Mouse (Mus musculus) G1E-ER4 (cell line): ENCODE results near the gene H2-Eb2. TPM values are rescaled to one million over a fixed set of nuclear protein-coding genes. Genes with fewer than 3 reads are reported as not detected.

ENCODE experiments used
- GATA1 ChIP-seq: IDR thresholded peaks from one replicate; pipeline ENCODE4 v1.8.0; 2012; ENCODE audit warnings: low read length, inconsistent platforms
- polyA plus RNA-seq: library from polyadenylated mRNA; stranded (reverse); fragments of >175 nt; gene quantifications from 2 replicates; pipeline ENCODE4 v1.2.3, GENCODE M21; 2012

Gene H2-Eb2
- polyA plus RNA-seq, 1 experiment, result not detected

DNA sequence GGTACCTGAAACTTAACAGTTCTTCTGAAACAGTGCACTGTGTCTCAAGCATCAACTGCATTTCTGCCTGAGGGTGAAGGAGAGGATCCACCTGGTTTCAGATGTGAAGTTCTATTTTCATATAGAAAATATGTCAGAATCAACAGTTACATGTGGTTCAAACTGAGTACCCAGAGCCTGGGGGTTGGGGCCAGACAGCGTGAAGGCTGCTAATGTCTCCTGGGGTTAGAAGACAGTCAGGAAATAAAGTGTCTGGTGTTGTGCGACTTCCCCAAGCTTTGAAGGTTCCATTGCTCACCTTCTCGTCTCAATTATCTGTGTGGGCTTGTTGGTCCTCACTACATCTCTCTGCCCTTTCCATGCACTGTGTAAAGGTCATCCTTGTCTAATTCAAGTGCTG is 908 bp downstream of the H2-Eb2 start:
- TF ChIP-seq GATA1, result no peak

DNA sequence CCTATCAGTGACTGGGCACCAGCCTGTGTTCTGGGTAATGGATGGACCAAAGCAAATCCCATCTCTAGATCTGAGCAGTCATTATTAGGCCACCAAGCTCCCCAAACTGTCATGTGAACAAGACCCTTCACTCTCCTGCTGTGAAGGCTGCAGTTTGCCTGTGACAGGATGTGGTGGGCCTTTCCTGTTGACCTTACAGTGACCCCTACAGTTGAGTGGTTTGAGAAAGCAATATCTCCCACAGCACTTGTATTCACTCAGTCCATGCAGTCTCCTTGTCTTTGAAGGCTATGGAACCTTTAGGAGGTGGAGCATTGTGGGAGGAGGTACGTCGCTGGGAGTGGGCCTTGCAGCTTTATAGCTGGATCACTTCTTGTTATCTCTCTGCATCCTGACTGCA is 4.3 kb downstream of the H2-Eb2 start:
- no peak for TF ChIP-seq GATA1

DNA sequence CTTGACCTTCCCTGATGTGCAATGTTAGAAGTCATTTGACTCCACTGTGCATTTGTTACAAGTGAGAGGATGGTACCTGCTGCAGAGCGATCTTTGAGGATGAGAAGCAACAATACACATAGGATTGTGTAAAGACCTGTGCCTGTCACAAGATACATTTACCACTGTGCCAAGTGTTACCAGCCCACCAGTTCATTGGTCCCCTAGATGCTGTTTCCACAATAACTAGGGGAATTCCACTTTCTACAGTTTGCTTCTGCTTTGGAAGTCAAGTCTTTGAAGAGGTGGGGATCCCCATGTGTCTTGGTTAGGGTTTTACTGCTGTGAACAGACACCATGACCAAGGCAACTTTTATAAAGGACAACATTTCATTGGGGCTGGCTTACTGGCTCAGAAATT is 5.7 kb downstream of the H2-Eb2 start:
- no peak for TF ChIP-seq GATA1

DNA sequence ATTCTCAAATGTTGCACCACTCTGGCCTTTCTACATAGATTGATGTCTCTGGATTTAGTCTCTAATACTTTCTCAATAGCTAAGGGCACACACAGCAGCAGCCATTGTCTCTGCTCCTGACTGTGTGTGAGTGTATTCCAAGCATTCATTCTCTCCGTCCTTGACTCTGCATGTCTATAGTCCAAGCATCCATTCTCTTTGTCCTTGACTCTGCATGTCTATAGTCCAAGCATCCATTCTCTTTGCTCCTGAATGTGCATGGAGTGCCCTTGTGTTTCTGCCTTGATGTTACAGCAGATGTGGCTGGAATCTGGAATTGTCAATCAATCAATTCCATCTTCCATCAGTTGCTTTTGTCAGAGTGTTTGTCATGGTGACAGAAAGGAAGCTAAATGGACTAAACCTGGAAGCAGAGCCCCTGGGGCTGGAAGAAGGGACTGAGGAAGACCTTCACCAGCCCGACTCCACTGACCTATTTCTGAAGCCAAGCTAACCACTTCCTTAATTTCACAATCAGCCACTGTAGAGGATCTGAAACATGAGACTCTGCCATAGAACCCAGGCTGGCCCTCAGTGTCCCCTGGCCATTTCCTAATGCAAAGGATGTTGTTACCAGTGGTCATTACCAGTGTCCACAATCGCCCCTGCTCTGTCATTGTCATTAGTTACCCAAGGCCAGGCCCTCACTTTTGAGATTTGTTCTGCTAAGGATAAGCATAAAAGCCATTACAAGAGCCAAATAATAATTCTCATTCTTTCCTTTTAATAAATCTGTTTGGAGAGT is 15.3 kb downstream of the H2-Eb2 start:
- TF ChIP-seq GATA1, result no peak

- TF ChIP-seq GATA1, result no peak
Observed at GRCm38 (mm10) chr17:34344882-34345281, 19.4 kb downstream of the H2-Eb2 start.

DNA sequence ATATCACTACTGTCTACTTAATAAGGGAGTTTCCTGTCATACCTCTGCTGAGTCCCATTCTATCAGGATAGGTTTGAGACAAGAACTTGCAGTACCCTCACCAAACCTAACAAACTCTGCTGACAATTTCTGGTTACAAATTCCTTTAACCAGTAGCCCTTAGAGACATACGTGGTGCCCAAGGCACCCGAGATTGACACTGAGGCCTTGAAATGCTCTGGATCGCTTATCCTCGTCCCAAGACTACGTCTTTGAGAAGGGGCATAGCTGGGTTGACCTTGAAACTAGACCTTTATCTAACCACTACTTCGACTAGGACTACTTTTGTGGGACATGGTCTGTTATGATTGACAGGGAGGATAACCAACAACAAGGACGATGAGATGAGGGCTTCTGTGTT is 20.0 kb downstream of the H2-Eb2 start:
- TF ChIP-seq GATA1, result no peak

- no peak for TF ChIP-seq GATA1
Observed at GRCm38 (mm10) chr17:34346041-34346440, 20.6 kb downstream of the H2-Eb2 start.

- no peak for TF ChIP-seq GATA1
Observed at GRCm38 (mm10) chr17:34347606-34348308, 22.3 kb downstream of the H2-Eb2 start.

GRCm38 (mm10) chr17:34349429-34349828 is 24.0 kb downstream of the H2-Eb2 start:
- TF ChIP-seq GATA1, result no peak

GRCm38 (mm10) chr17:34354539-34354938 is 29.1 kb downstream of the H2-Eb2 start, which contains the start of gene Btnl2:
Btnl2 (plus strand) TSS chr17:34354822.
- TF ChIP-seq GATA1, result no peak

DNA sequence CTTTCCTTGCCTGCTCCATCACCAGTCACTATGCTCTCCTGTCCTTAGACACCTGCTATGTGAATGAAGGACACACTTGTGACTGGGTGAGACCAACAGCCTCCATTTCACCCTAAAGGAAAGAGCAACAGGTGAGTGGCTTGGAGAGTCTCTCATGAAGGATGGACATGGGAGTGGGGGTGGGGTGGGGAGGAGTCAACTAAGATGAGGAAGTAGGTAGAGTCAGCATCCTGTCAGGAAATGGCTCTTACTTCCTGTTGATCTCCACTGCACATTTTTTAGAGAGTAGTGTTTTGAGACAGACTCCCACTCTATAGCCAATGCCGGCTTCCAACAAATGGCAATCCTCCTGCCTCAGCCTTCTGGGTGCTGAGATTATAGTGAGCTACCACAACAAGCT is 29.5 kb downstream of the H2-Eb2 start:
- no peak for TF ChIP-seq GATA1

DNA sequence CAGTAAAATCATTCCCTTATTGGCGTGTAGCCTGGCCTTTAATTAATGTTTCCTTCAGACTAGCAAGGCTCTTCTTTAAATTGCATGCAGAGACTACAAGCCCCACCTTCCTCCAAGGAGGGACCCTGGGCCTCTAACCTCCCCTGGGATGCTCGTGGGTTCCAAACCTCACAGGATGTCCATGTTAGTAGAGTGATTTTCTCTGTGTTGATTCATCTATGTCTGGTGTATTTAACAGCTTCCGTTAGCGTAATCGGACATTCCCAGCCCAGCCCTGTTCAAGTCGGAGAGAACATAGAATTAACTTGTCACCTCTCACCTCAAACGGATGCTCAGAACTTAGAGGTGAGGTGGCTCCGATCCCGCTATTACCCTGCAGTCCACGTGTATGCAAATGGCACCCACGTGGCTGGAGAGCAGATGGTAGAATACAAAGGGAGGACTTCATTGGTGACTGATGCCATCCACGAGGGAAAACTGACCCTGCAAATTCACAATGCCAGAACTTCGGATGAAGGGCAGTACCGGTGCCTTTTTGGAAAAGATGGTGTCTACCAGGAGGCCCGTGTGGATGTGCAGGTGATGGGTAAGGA is 37.6 kb downstream of the H2-Eb2 start:
- TF ChIP-seq GATA1, result no peak

DNA sequence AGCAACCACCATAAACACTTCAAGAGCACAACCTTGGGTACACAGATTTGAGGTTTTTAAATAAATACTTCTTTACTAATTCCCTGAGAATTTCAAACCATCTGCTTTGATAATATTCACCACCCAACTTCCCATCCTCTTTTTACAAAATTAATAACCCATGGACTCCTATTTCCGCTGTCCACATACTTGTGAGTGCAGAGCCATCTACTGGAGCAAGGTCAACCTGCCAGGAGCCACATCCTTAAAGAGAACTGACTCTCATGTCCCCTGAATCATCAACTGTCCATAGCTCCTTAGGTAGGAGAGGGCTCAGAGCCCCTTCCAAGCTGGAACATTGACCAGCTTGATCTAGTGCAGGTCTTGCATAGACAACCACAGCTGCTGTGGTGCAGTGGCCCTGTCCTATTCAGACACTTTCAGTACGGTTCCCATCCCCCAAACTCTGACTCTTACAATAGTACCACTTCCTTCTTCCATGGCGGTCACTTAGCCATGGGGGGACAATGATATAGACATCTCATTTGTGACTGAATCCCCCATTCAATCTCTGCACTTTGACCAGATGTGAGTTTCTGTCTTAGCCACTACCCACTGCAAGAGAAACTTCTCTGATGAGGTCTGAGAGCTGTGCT is 38.3 kb downstream of the H2-Eb2 start:
- TF ChIP-seq GATA1, result no peak

GRCm38 (mm10) chr17:34365031-34365430 is 39.6 kb downstream of the H2-Eb2 start:
- TF ChIP-seq GATA1, result no peak

- no peak for TF ChIP-seq GATA1
Observed at GRCm38 (mm10) chr17:34370563-34370962, 45.1 kb downstream of the H2-Eb2 start.
